Mouse (Mus musculus): ENCODE data around the gene Kat5. TPM values are rescaled to one million over a fixed set of nuclear protein-coding genes. Genes with fewer than 3 reads are reported as not detected.

Gene Kat5
- polyA plus RNA-seq, 1 experiment from 2014 or later = 58.8 TPM

GRCm38 (mm10) chr19:5589159-5589558, 20.9 kb downstream of the Kat5 start:
- no peak overlapping the region for H3K4me2 ChIP-seq
- no peak overlapping the region for H3K27ac ChIP-seq
- no peaks in the 10 kb centered on the region for H3K9me3 ChIP-seq (replicated peaks)
- H3K4me1 ChIP-seq = no peaks in the 10 kb centered on the region
- WGBS = 77% methylated on average over 9 of the region's 9 CpGs
- H3K36me3 ChIP-seq = no peaks in the 10 kb centered on the region
- H3K9ac ChIP-seq = no peak overlapping the region
- H3K27me3 ChIP-seq = no peaks in the 10 kb centered on the region
- no peak for ATAC-seq (replicated peaks; ENCODE audit: low FRiP score)
- H3K4me3 ChIP-seq (replicated peaks) = no peak overlapping the region

- no peak overlapping the region for H3K9ac ChIP-seq
- H3K27me3 ChIP-seq = no peaks in the 10 kb centered on the region
- H3K4me3 ChIP-seq (replicated peaks) = no peak overlapping the region
- ATAC-seq (replicated peaks; ENCODE audit: low FRiP score) = no peak
- 78% methylated on average over 2 of the region's 2 CpGs for WGBS
- no peak overlapping the region for H3K4me2 ChIP-seq
- no peaks in the 10 kb centered on the region for H3K36me3 ChIP-seq
- no peaks in the 10 kb centered on the region for H3K4me1 ChIP-seq
- H3K9me3 ChIP-seq (replicated peaks) = no peaks in the 10 kb centered on the region
- H3K27ac ChIP-seq = no peak overlapping the region
Observed at GRCm38 (mm10) chr19:5581995-5582394, 28.0 kb downstream of the Kat5 start.

DNA sequence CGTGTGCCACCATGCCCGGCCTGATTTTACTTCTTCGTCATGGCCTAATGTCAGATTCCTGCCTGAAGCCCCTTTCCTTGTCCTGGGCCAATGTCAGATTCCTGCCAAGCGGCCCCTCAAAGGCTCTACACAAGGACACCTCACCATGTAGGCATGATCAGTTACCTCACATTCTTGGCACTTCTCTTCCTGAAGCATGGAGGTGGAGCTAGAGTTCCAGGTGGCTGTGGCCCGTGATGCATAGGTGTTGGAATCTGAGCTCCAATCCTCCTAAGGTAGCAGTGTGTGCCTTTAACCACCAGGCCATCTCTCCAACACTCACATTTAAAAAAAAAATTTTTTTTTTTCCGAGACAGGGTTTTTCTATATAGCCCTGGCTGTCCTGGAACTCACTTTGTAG, 29.3 kb downstream of the Kat5 start:
- H3K36me3 ChIP-seq = no peaks in the 10 kb centered on the region
- no peak overlapping the region for H3K4me2 ChIP-seq
- no peak for ATAC-seq (replicated peaks; ENCODE audit: low FRiP score)
- H3K27me3 ChIP-seq = no peaks in the 10 kb centered on the region
- 92% methylated on average over 6 of the region's 6 CpGs for WGBS
- no peak overlapping the region for H3K9ac ChIP-seq
- no peak overlapping the region for H3K27ac ChIP-seq
- no peaks in the 10 kb centered on the region for H3K4me1 ChIP-seq
- H3K4me3 ChIP-seq (replicated peaks) = no peak overlapping the region
- no peaks in the 10 kb centered on the region for H3K9me3 ChIP-seq (replicated peaks)

GRCm38 (mm10) chr19:5579971-5580370, 30.1 kb downstream of the Kat5 start:
- H3K9me3 ChIP-seq (replicated peaks) = no peaks in the 10 kb centered on the region
- WGBS = 80% methylated on average over 4 of the region's 4 CpGs
- no peaks in the 10 kb centered on the region for H3K27me3 ChIP-seq
- ATAC-seq (replicated peaks; ENCODE audit: low FRiP score) = no peak
- H3K9ac ChIP-seq = no peak overlapping the region
- H3K4me3 ChIP-seq (replicated peaks) = no peak overlapping the region
- H3K27ac ChIP-seq = no peak overlapping the region
- H3K36me3 ChIP-seq = no peaks in the 10 kb centered on the region
- no peaks in the 10 kb centered on the region for H3K4me1 ChIP-seq
- H3K4me2 ChIP-seq = no peak overlapping the region

GRCm38 (mm10) chr19:5575336-5575735, 34.7 kb downstream of the Kat5 start:
- WGBS = 85% methylated on average over 1 of the region's 1 CpGs

DNA sequence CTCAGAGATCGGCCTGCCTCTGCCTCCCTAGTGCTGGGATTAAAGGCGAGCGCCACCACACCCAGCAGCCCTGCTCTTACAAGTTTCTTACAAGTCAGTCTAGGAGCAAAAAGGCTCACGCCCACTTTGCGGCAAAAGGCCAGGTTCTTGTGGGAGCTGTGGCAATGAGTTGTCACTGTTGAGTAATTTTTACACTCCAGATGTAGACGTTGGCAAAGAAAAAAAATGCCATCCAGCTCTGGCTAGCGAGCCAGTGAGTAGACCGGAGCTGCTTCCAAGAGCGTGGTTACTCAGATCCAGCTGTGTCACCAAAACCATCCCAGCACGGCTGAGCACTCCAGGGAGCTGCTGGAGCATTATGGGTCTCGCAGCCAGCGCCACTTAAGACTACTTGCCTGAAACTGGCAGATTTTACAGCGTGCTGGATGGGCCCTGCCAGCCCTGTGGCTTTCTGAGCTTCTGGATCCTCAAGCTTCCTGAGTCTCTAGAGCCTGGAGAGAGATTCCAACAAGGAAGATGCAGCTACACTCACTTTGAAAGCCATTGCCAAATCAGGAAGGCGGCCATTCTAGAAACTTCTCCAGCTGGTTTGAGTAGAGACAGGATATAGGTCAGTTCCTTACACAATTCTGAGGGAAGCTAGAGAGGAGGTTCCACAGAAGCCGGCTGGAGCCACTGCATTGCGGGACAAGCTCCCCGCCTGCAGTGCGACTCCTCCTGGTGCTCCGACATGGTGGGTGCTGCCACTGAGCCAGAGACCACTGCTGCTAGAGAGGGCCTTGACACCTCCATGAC, 37.5 kb downstream of the Kat5 start:
- H3K36me3 ChIP-seq = peaks cover 29% of the 10 kb centered on the region
- H3K27ac ChIP-seq = no peak overlapping the region
- H3K4me3 ChIP-seq (replicated peaks) = no peak overlapping the region
- H3K4me1 ChIP-seq = peaks cover 12% of the 10 kb centered on the region
- H3K27me3 ChIP-seq = no peaks in the 10 kb centered on the region
- no peak overlapping the region for H3K4me2 ChIP-seq
- ATAC-seq (replicated peaks; ENCODE audit: low FRiP score) = no peak
- 80% methylated on average over 19 of the region's 19 CpGs for WGBS
- no peak overlapping the region for H3K9ac ChIP-seq
- H3K9me3 ChIP-seq (replicated peaks) = no peaks in the 10 kb centered on the region

More at GRCm38 (mm10) chr19:5575336-5575735, 34.7 kb downstream of the Kat5 start:
- no peak for ATAC-seq (replicated peaks; ENCODE audit: low FRiP score)
- no peaks in the 10 kb centered on the region for H3K9me3 ChIP-seq (replicated peaks)
- H3K36me3 ChIP-seq = peaks cover 15% of the 10 kb centered on the region
- no peak overlapping the region for H3K4me3 ChIP-seq (replicated peaks)
- no peak overlapping the region for H3K9ac ChIP-seq
- H3K27ac ChIP-seq = no peak overlapping the region
- H3K4me1 ChIP-seq = no peaks in the 10 kb centered on the region
- H3K27me3 ChIP-seq = no peaks in the 10 kb centered on the region
- no peak overlapping the region for H3K4me2 ChIP-seq

- ATAC-seq (replicated peaks; ENCODE audit: low FRiP score) = no peak
Observed at GRCm38 (mm10) chr19:5571831-5572230, 38.2 kb downstream of the Kat5 start.

DNA sequence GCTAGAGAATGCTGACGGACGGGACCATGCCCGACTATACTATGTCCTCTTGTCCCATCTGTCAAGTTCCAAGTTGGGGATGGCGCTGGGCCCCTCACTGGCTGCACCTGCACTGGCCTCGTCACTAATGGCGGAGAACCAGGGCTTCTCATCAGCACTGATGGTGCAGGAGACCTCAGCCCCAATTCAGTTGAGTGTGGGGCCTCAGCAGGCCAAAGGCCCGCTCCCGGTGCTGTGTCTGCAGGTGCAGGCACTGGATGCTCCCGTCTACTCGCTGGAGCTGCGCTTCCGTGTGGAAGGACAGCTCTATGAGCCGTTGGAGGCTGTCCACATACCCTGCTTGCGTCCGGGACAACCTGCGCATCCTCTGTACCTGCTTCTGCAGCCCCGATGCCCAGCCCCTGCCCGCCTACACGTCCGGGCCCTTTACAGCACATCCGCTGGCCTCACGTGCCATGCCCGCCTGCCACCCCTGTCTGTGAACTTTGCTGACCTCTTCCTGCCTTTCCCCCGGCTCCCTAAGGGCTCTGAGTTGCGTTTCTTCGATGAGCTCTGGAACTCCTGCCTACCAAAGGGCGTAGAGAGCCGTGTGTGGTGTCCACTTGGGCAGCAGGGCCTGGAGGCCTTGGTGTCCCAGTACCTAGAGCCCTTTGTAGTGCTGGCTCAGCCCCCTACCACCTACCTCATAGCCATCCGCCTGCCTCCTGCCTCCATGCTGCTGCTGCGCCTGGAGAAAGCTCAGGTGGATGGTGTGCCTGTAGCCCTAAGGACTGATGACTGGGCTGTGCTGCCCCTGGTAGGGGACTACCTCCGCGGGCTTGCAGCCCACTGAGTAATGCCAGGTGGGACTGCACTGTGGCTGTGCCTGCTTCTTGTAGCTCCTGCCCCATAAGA, 39.4 kb downstream of the Kat5 start:
- Histone ChIP-seq H3K27ac (no peak overlapping the region), H3K36me3 (peaks cover 29% of the 10 kb centered on the region), H3K27me3 (no peaks in the 10 kb centered on the region), H3K9me3 (replicated peaks) (no peaks in the 10 kb centered on the region), H3K4me3 (replicated peaks) (no peak overlapping the region), H3K9ac (no peak overlapping the region), H3K4me2 (no peak overlapping the region), H3K4me1 (peaks cover 28% of the 10 kb centered on the region)
- no peak for ATAC-seq (replicated peaks; ENCODE audit: low FRiP score)
- 89% methylated on average over 32 of the region's 32 CpGs for WGBS

More at GRCm38 (mm10) chr19:5571831-5572230, 38.2 kb downstream of the Kat5 start:
- peaks cover 15% of the 10 kb centered on the region for H3K4me1 ChIP-seq
- WGBS = 73% methylated on average over 5 of the region's 5 CpGs
- no peak overlapping the region for H3K4me3 ChIP-seq (replicated peaks)
- no peak overlapping the region for H3K4me2 ChIP-seq
- no peaks in the 10 kb centered on the region for H3K27me3 ChIP-seq
- H3K27ac ChIP-seq = no peak overlapping the region
- no peaks in the 10 kb centered on the region for H3K9me3 ChIP-seq (replicated peaks)
- H3K9ac ChIP-seq = no peak overlapping the region
- H3K36me3 ChIP-seq = peaks cover 29% of the 10 kb centered on the region

DNA sequence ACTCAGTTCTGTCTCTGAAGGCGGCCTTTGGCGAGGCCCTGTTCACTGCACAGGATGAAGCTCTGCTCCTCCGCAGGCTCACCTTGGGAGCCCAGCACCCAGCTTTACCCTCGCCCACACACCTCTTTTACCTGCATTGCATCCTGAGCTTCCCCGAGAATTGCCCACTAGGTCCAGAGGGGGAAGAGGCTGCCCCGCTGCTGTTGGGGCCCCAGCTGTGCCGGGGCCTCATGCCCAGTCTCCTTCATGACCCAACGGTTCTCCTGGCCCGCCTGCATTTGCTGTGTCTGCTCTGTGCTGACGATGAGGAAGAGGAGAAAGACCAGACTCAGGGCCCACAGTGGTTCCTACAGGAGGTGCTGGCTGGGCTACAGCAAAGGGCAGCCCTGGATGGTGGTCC, 40.5 kb downstream of the Kat5 start:
- Histone ChIP-seq H3K9ac (no peak overlapping the region), H3K4me2 (0 out of 2 replicates have a peak overlapping the region, but pooled peaks have one; percentile 76), H3K9me3 (replicated peaks) (no peaks in the 10 kb centered on the region), H3K27ac (no peak overlapping the region), H3K27me3 (peaks cover 3% of the 10 kb centered on the region; the same call in 1 of the 2 replicates), H3K4me3 (replicated peaks) (no peak overlapping the region), H3K36me3 (peaks cover 29% of the 10 kb centered on the region), H3K4me1 (peaks cover 28% of the 10 kb centered on the region)
- ATAC-seq (replicated peaks; ENCODE audit: low FRiP score) = no peak
- WGBS = 92% methylated on average over 10 of the region's 10 CpGs

DNA sequence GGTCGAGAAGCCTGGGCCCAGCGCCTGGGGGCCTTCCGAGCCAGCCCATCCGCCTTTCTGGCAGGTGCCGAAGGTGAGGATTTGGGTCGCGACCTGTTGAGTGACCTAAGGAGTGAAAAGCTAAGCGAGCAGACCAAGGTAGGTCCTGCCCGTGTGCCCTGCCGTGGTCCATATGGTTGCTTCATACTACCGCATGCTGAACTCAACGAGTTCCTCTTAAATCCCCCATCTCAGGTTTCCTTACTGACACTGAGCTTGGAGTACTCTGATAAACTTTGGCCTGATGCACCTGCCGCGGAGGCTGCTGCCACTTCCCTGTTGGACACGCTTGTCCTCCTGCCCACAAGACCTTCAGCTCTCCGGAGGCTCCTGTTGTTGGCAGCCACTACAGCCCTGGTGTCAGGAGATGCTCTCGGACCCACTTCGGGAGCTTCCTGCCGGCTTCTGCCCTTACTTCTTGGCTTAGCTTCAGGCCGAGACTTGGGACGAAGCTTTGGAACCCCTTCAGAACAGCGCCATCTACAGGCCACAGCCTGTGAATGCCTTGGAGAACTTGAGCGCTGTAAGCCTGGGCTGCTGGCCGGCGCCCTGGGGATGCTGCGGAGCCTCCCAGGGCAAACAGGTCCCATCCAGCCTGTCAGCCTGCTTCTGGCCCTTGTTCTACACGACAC, 41.4 kb downstream of the Kat5 start:
- H3K9ac ChIP-seq = peak overlapping the region; percentile 59
- H3K27ac ChIP-seq = peak overlapping the region; percentile 92
- H3K36me3 ChIP-seq = peaks cover 29% of the 10 kb centered on the region

GRCm38 (mm10) chr19:5567534-5568469, 42.2 kb downstream of the Kat5 start, which contains the start of gene Ap5b1:
Gene Ap5b1, plus strand, starts transcription at chr19:5568025.
- ATAC-seq (replicated peaks; ENCODE audit: low FRiP score) = peak; percentile 86
- peaks cover 19% of the 10 kb centered on the region for H3K27me3 ChIP-seq
- peak within 1 kb of the TSS; percentile 76 for H3K4me2 ChIP-seq
- no peaks in the 10 kb centered on the region for H3K9me3 ChIP-seq (replicated peaks)
- H3K4me1 ChIP-seq = peaks cover 36% of the 10 kb centered on the region
- peak within 1 kb of the TSS; percentile 92 for H3K27ac ChIP-seq
- peak within 1 kb of the TSS; percentile 65 for H3K4me3 ChIP-seq (replicated peaks)
- peaks cover 29% of the 10 kb centered on the region for H3K36me3 ChIP-seq
- under 1% methylated on average over 88 of the region's 102 CpGs for WGBS
- peak within 1 kb of the TSS; percentile 59 for H3K9ac ChIP-seq

More for the DNA sequence above, 41.4 kb downstream of the Kat5 start:
- WGBS = 7% methylated on average over 27 of the region's 27 CpGs
- peak overlapping the region; percentile 65 for H3K4me3 ChIP-seq (replicated peaks)
- H3K4me1 ChIP-seq = peaks cover 31% of the 10 kb centered on the region
- peak overlapping the region; percentile 76 for H3K4me2 ChIP-seq
- no peaks in the 10 kb centered on the region for H3K9me3 ChIP-seq (replicated peaks)
- H3K27me3 ChIP-seq = peaks cover 11% of the 10 kb centered on the region
- 0 out of 2 replicates have a peak, but pooled peaks have one; percentile 7 for ATAC-seq (replicated peaks; ENCODE audit: low FRiP score)

Data from kidney, embryonic 15.5 days (tissue).